Mouse (Mus musculus) gastrocnemius, postnatal 10 days (tissue): ENCODE data around the gene Sly. TPM values are rescaled to one million over a fixed set of nuclear protein-coding genes. Genes with fewer than 3 reads are reported as not detected.
"Not testable (repeated sequence)": the region's sequence is repeated elsewhere in the genome, so short reads cannot be mapped to it uniquely, and the experiment has no call there.

Experiments
- DNase-seq: peaks from one replicate; pipeline ENCODE4 v3.0.0; 2021; ENCODE audit warnings: mixed read lengths
- long read RNA-seq, 2 experiments: library from polyadenylated mRNA; stranded (forward); transcript quantifications; one replicate each; pipeline ENCODE4 v2.0.0; 2021
- total RNA-seq, 2 experiments: library from RNA; stranded (reverse); gene quantifications; 2 replicates each; pipeline ENCODE4 v1.2.3; 2021

Sly gene
- total RNA-seq, result not detected
- long read RNA-seq, experiment 1, result 0 reads
- long read RNA-seq, experiment 2, result 0 reads

- not testable (repeated sequence) for DNase-seq
These were observed at the start of gene Sly for GRCm38 (mm10) chrY:57186888-57187287. Sly (plus strand) TSS chrY:57187188.
